Mouse (Mus musculus) ES-Bruce4 (cell line): ENCODE measurements at regions not wholly inside any gene's neighbourhood (a gene's known extent, or its start where the extent isn't known, plus 50 kb on each side); places are given as distances from the start of the nearest gene placed in this dataset.

ENCODE experiments used
- CTCF ChIP-seq: IDR thresholded peaks from one replicate; pipeline ENCODE4 v1.8.1; 2011; ENCODE audit warnings: low read depth, low read length
- EP300 ChIP-seq: IDR thresholded peaks from 2 replicates; pipeline ENCODE4 v1.6.1; 2011; ENCODE audit warnings: low read depth, low read length; ENCODE audit not compliant: insufficient read depth
- POLR2A ChIP-seq: IDR thresholded peaks from one replicate; pipeline ENCODE4 v1.8.1; 2011; ENCODE audit warnings: low read length; ENCODE audit not compliant: insufficient read depth

DNA sequence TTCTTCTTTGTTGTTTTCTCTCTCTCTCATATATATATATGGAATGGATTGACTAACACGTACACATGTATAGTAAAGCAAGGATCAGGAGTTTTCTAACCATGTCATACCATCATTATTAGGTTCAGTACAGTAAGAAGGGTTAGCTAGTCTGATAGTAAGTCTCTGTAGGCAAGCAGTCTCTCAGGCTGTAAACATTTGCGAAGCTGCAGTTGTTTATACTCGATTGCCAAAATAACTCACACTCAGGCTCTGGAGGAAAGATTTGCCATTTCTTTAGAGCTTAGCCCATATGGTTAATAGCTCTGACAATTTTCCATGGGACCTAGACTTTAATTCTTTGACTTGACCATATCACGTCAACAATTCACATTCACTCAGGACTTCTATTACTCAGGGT is 348.3 kb upstream of the Slc10a2 start:
- TF ChIP-seq POLR2A: no peak
- no peak for TF ChIP-seq CTCF
- no peak for TF ChIP-seq EP300
